Mouse (Mus musculus) adrenal gland (tissue): ENCODE results near the gene Styxl1.

ENCODE experiments used
- intact Hi-C: fragments of 180-260 bp; cut with DNase I; formaldehyde crosslinking; loops from one replicate; pipeline ENCODE4 v1.15.1; 2025

The Styxl1 gene

DNA sequence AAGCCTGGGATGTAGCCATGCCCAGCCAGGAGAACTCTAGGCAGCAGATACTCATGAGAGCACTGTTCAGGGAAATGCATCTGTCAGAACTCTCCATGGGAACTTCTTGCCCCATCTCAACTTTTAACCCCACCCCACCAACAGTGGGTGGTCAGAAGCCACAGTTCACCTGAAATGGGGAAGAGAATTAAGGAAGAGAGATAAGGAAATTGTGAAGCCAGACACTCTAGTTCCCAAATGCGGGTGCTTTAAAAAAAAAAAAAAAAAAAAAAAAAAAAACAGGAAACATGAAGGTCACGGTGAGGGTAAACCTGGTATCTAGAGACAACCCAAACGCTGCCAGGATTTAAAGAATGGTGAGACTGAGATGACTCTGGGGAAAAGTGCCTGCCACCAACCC is 5.7 kb downstream of the Styxl1 start:
- intact Hi-C loops: no loop called here

DNA sequence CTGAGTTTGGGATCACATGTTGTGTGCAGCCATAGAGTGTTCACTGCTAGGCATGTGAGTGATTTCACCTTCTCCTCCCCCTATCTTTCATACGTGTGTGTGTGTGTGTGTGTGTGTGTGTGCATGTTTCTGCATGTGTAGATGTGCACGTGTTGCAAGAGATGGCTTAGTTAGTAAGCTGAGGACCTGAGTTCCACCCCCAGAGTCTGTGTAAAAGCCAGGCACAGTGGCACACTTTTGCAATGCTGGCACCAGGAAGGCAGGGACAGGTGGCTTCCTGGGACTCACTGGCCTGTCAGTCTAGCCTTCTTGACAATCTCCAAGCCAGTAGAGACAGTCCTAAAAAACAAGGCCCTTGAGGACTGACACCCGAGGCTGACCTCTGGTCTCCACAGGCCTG is 13.2 kb downstream of the Styxl1 start:
- intact Hi-C loops: loop anchor here (5.0 kb wide), 1 partner anchor 213 kb away; no protein-coding TSS in a partner anchor

DNA sequence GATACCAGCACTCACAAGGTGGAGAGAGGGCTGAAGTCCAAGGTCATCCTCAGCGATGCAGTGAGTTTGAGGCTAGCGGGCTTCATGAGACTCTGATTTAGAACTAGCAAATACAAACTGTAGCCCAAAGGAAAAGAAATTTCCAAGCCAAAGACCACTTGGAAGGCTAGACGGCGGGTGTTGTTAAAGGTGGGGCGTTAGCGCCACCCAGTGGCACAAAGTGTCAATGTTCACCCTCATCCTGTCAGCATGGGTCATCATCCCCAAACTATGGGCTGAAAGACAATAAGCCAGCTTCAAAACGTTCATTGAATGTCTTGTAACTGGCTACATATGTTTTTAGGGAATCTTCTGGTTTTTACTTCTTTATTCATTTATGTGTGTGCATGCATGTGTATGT is 14.7 kb downstream of the Styxl1 start:
- intact Hi-C loops: loop anchor here (1.0 to 5.0 kb wide), 2 partner anchors 147 to 211 kb away; no protein-coding TSS in a partner anchor

DNA sequence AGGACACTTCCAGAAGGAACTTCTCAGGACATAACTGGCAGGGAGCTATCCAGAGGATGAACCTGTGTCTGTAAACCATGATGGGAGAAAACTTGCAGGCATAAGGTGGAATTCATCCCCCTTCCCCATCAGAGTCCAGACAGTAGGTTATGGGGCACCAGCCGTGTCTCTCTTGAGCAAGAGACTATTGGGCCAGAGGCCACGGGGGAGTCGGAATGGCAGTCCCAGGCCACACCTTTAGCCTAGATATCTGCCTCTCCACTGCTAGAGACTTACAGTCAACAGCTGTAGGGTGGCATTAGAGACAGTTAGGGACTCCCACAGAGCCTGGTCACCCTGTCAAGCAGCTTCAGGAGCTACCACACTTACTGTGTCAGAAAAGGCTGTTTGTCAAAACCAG is 16.3 kb downstream of the Styxl1 start:
- intact Hi-C loops: loop anchor here (5.0 kb wide), 1 partner anchor 210 kb away; no protein-coding TSS in a partner anchor

DNA sequence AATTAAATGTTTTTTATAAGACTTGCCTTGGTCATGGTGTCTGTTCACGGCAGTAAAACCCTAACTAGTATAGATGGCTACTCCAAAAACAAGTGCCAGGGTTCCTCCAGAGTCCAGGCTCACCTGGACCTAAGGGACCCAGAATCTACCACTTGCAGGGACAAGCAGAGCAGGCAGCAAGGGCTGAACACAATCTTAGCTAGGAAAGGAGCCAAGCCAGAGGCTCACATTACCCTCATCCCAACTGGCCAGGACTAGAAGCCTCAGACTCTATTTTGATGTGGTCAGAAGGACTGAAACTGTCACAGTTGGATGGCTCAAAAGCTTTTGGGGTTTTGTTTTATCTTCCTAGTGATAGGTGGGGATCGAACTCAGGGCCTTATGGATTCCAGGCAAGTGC is 26.6 kb downstream of the Styxl1 start:
- intact Hi-C loops: no loop called here

DNA sequence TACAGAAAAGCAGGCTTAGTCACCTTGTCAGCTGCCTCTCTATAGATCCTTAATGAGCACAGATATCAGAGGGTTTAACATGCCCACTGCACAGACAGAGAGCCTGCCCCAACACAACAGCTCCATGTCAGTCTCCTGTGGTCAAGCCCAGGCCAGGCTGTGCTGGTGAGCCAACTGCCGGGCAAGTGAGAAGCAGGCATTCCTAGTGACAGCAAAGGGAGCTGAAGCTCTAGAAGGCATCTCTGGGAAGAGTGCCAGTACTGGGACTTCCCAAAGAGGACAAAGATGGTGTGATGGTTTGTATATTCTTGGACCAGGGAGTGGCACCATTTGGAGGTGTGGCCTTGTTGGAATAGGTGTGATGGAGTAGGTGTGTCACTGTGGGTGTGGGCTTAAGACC is 27.1 kb downstream of the Styxl1 start:
- intact Hi-C loops: no loop called here

DNA sequence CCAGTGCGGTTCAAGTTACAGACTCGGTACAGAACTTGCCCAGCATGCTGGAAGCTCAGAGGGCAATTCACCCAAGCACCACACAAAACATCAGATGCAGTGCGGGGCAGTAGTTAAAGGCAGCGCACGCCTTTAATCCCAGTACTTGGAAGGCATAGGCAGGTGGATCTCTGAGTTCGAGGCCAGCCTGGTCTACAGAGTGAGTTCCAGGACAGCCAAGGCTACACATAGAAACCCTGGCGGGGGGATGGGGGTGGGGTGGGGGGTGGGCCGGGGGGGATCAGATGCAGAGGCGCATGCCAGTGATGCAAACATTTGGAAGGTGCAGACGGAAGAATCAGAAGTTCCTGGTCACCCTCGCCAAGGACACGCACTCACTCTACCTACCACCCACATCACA is 33.4 kb downstream of the Styxl1 start:
- intact Hi-C loops: loop anchor here (10.0 kb wide), 1 partner anchor 110 kb away; the partner anchor contains the start of gene Rhbdd2

DNA sequence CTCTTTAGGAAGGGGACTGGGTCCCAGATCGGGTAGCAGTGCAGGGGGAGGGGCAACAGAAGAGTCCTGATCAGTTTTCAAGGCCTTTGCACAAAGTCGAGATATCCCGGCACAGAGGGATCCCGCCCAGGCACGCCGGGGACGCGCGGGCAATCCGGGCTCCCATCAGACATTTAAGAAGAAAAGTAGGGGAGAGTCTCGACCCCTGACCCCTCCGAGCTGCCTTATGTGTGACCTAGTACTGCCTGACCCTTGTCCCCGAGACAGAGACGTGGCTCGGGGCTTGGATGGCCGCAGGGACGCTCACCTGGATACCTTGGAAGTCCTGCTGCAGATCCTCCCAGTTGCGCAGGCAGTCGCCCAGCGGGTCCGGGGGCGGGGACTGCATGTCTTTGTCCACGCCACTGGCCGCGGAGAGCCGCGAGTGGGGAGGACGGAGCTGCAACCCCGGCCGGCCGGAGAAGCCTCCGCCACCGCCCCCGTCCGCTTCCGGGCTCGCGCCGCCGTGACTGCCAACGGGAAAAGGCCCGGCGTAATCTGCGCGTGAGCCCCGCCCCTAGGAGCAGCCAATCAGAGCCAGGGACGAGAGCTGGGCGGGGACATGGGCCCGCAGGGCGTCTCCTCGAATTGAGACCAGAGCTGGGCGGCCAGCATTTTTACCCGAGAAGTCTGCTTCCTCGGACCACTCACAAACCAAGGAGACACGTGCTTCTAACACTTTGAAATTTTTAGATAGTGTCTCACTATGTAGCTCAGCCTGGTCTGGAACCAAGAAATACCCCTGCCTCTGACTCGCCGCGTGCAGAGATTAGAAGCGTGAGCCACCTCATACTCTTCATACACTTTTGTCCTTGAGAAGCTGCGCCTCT is 34.2 kb downstream of the Styxl1 start, which contains the start of gene Tmem120a:
Gene Tmem120a, minus strand, starts transcription at position 708 of the 869 bp plus-strand sequence.
- intact Hi-C loops: loop anchor here (10.0 kb wide), 1 partner anchor 109 kb away; the partner anchor contains the start of gene Rhbdd2

DNA sequence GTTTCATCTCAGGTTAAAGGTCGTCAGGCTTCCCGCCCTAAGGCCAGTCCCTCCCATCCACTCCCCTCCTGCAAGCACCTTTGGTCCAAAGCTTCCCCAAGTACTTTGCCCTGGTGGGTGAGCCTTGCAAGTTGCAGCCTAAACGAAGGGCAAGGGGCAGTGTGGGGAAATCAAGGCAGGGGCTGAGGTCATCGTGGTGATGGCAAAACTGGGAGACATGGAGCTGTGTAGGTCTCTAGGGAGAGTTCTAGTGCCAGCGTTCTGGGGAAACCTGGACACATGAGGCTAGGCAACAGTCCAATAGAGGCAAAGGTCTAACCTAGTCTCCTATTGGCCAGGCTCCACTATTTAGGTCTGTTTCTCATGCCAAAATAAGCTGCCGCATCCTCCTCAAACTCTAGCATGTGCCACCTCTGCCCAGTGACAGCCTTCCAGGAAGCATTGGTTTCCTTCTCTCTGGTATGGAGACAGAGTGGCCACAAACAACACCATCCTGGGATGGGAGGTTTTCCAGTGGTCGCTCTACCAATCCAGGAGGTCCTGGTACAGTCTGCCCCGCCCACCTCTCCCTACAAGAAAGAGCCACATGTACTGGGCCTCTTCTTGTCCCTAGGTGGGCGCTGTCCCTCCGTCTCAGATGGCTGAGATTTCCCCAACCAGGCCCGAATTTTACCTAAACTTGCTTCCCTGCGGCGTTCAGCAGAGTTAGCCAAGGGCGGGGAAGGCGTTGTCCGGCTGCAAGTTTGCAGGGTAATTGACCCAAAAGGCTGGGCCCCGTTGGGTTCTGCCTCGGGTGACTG is 35.0 kb downstream of the Styxl1 start:
- intact Hi-C loops: loop anchor here (10.0 kb wide), 1 partner anchor 108 kb away; the partner anchor contains the start of gene Rhbdd2

DNA sequence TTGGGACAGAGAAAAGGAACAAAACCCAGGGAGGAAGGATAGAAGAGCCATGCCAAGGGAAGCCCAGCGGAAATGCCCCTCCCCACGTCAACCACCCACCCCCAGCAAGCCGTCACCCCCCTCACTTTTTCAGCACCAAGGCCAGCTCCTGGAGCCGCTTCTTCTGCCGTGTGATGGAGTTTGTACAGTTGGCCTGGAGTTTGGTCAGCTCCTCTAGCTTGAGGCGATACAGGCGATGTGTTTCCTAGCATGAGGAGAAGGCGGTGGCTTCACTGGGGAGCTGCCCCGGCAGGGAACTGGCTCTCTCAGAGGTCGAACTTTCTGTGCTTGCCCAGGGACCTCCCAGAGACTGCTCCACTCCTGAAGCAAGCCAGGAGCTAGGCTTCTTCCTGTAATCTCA is 36.0 kb downstream of the Styxl1 start:
- intact Hi-C loops: loop anchor here (10.0 kb wide), 1 partner anchor 107 kb away; the partner anchor contains the start of gene Rhbdd2

DNA sequence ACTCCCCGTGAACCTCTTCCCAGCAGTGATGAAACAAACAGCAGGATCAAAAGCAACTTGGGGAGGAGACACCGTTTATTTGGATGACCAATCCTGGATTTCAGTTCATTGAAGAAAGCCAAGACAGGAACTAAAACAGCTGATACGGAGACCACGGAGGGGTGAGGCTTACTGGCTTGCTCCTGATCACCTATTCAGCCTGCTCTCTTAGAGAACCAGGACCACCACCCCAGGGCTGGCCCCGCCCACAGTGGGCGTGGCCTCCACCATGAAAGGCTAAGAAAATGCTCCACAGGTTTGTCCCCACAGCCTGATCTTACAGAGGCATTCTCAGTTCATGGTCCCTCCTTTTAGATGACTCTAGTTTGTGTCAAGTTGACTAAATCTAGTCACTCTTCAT is 39.9 kb downstream of the Styxl1 start:
- intact Hi-C loops: loop anchor here (5.0 kb wide), 1 partner anchor 46 kb away; no protein-coding TSS in a partner anchor

DNA sequence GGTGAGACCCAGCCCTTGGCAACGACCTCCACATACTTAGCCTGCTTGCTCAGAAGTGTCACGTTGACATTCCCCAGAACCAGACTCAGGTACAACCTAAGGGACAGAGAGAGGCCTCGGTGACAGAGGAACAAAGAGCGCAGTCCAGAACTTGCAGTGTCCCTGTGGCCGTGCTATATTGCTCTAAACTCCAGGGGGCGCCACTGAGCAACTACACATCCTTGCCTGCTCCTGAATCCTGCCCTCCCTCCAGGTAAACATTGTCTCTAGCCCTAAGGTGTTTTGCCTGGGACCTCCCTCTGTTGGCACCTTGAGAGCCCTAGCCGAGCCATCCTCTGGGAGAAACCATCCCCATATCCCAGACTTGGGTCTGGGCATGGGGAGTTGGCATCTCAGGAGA is 41.0 kb downstream of the Styxl1 start:
- intact Hi-C loops: loop anchor here (5.0 kb wide), 1 partner anchor 45 kb away; no protein-coding TSS in a partner anchor

DNA sequence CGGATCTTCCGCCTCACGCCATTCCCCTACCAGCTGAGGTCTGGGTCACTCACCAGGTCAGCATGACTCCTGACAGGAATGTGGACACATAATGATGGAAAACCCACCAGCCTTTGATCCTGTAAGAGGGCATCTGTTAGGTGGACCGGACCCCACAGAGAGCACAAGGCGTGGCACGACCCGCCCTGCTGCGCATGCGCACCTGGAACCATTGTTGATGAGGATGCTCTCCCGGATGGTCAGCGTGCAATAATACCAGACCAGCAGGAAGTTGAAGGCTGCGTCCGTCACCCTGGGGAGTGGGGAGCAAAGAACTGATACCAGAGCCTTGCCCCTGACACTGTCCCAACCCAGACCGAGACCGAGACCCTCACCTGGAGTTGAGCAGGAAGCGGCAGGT is 41.6 kb downstream of the Styxl1 start:
- intact Hi-C loops: loop anchor here (5.0 kb wide), 1 partner anchor 44 kb away; no protein-coding TSS in a partner anchor

DNA sequence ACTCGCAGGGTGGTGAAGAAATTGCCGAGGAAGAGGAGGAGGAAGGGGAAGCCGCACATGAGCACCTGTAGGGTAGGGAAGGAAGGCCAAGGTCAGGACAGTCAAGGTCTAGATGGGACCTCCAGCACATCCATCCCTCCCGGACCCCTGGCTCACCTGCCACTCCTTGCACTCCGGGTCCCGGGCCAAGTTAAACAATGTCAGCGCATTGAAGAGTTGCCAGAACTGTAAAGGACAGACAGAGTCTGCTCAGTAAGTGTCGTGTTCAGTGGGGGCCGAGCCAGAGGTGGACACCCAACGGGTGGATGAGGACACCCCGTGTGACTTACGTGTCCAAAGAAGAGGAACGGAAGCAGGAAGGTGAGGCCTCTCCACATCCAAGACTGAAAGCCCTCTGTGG is 42.4 kb downstream of the Styxl1 start:
- intact Hi-C loops: loop anchor here (5.0 kb wide), 1 partner anchor 43 kb away; no protein-coding TSS in a partner anchor

DNA sequence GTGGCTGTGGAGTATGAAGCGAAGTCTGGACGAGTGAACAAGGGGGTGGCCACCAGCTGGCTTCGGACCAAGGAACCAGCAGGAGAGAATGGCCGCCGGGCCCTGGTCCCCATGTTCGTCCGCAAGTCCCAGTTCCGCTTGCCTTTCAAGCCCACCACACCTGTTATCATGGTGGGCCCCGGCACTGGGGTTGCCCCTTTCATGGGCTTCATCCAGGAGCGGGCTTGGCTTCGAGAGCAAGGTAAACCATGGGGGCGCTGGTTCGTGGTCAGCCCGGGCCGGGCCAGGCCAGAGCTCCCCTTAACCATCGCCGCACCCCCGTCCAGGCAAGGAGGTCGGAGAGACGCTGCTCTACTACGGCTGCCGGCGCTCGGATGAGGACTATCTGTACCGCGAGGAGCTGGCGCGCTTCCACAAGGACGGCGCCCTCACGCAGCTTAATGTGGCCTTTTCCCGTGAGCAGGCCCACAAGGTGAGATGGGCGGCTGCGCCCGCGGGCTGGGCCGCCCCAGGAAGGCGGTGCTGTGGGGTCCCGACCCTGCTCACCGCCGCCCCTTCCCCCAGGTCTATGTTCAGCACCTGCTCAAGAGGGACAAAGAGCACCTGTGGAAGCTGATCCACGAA is 44.0 kb downstream of the Styxl1 start:
- intact Hi-C loops: no loop called here

DNA sequence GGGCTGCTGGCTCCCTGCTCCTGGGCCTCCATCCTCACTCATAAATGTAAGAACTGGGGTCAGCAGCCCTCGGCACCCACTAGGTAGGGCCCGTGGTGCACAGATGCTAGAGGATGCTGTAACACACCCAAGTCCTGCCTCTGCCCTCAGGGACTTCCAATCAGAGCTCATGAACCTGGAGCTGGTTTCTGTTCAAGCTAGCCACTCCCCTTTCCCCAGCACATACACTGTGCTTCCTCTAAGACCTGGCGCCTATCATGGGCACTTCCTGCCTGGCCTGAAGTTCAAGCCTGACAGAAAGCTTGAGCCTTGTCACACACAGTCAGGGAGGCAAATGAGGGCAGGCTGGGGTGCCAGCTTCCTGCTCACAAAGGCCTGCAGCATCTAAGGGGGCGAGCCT is 45.1 kb downstream of the Styxl1 start:
- intact Hi-C loops: no loop called here

DNA sequence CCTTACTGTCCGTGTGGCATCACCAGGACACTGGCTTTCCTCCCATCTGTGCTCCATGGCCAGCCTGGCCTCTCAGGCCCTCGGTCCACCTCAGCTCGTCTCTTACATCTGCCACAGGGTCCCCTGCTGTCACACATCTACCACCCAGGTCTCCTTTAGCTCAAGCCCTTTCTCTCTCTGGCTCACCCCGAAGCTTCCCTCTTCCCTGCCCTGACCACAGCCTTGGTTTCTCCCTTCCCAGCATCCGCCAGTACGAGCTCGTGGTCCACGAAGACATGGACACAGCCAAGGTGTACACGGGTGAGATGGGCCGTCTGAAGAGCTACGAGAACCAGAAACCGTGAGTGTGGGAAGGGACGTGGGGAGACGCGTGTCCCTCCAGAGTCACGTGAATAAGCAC is 46.9 kb downstream of the Styxl1 start:
- intact Hi-C loops: no loop called here

DNA sequence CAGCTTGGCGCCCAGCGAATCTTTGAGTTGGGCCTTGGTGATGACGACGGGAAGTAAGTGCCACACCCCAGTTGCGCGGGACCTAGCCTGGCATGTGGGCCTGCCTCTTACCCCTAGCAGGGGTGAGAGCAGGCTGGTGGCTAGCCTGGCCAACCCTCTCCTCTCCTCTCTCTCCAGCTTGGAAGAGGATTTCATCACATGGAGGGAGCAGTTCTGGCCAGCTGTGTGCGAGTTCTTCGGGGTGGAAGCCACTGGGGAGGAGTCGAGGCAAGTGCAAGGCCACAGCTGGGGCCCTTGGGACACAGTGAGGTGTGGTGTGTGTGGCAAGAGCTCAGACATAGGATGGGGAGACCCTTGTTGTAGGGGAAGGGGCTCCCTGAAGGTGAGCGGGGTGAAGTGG is 47.3 kb downstream of the Styxl1 start:
- intact Hi-C loops: no loop called here

DNA sequence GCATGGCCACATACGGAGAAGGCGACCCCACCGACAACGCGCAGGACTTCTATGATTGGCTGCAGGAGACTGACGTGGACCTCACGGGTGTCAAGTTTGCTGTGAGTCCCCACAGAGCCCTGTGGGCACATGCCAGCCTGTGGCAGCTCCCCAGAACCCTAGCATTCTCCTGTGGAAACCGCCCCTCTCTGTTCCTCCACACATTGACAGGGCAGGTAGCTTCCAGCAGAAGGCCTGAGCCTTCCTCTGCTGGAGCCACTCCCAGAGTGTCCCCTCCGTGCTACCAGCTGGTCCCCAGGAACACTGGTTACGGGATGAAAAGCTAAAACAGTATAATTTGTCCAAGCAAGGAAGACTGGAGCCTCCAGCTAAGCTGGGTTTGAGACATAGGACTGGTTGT is 47.9 kb downstream of the Styxl1 start:
- intact Hi-C loops: no loop called here

DNA sequence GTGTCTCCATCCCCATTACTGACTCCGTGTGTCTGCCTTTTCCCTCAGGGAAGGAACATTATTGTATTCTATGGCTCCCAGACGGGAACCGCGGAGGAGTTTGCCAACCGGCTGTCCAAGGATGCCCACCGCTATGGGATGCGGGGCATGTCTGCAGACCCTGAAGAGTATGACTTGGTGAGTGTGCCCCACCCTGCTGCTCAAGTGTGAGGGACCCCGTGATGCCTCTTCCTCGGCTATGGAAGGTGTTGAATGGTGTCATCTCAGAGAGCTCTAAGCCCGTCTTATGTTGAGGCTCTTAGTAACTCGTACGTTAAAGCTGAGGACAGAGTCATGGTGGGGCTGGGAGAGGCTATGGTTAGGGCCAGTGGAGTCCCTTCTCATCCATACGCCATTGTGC is 48.8 kb downstream of the Styxl1 start:
- intact Hi-C loops: no loop called here

DNA sequence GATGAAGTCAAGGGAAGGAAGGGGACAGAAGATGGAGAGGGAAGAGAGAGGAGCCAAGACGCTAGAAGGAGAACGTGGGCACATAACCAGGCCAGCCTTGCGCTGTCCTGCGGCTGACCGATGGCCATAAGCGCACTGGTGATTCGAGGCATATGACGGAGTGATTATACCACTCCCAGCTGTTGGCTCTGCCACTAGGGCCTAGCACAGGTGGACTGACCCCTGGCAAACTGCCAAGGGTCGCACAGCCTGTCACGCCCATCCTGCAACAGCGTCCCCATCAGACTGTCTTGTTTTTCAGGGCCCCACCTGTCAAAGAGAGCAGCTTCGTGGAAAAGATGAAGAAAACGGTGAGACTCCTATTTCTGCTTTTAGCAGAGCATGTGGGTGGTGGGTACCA is 49.8 kb downstream of the Styxl1 start:
- intact Hi-C loops: no loop called here
